Mouse (Mus musculus) liver, adult 2 months (tissue): ENCODE results near the gene Aes. TPM values are rescaled to one million over a fixed set of nuclear protein-coding genes. Genes with fewer than 3 reads are reported as not detected.

ENCODE experiments used
- DNase-seq: peaks from one replicate; pipeline ENCODE4 v3.0.0-alpha.2; 2011; ENCODE audit warnings: low read depth, low spot score; ENCODE audit errors: extremely low read depth
- H3K27ac ChIP-seq: fragments of 200-500 bp; replicated peaks from 2 replicates; pipeline ENCODE4 v1.5.1; 2012; ENCODE audit warnings: low read depth, mild to moderate bottlenecking, control low read depth, inconsistent platforms, low read length; ENCODE audit not compliant: insufficient read depth
- H3K27me3 ChIP-seq: fragments of 200-500 bp; 2 replicates; pipeline ENCODE4 v1.6.1; 2012; ENCODE audit warnings: mild to moderate bottlenecking, moderate library complexity, low read length, inconsistent platforms; ENCODE audit not compliant: control insufficient read depth, insufficient read depth
- H3K36me3 ChIP-seq: fragments of 200-500 bp; 2 replicates; pipeline ENCODE4 v1.6.1; 2012; ENCODE audit warnings: low read length, inconsistent platforms; ENCODE audit not compliant: control insufficient read depth, insufficient read depth
- H3K4me1 ChIP-seq: fragments of 200-500 bp; 2 replicates; pipeline ENCODE4 v1.6.1; 2011; ENCODE audit warnings: low read length; ENCODE audit not compliant: control insufficient read depth, insufficient read depth
- H3K4me3 ChIP-seq: fragments of 200-500 bp; 2 replicates; pipeline ENCODE4 v1.5.1; 2011; ENCODE audit warnings: low read depth, mild to moderate bottlenecking, control low read depth, low read length, moderate library complexity; ENCODE audit not compliant: insufficient read depth
- H3K79me2 ChIP-seq: fragments of 200-500 bp; 2 replicates; pipeline ENCODE4 v1.6.1; 2012; ENCODE audit warnings: inconsistent platforms, mild to moderate bottlenecking, low read length, moderate library complexity; ENCODE audit not compliant: control insufficient read depth, insufficient read depth
- H3K9ac ChIP-seq: fragments of 200-500 bp; 2 replicates; pipeline ENCODE4 v1.6.1; 2012; ENCODE audit warnings: low read depth, mild to moderate bottlenecking, control low read depth, inconsistent platforms, low read length
- CTCF ChIP-seq: fragments of 200-500 bp; IDR thresholded peaks from 2 replicates; pipeline ENCODE4 v1.5.1; 2011; ENCODE audit warnings: low read depth, low read length, control low read depth
- POLR2A ChIP-seq: fragments of 200-500 bp; IDR thresholded peaks from 2 replicates; pipeline ENCODE4 v1.6.1; 2011; ENCODE audit warnings: low read length, control low read depth; ENCODE audit not compliant: insufficient read depth; ENCODE audit errors: extremely low read depth
- WGBS: fragments of 180-500 bp; shearing (Covaris S2); methylation state at CpG from one replicate; pipeline ENCODE4 v1.1.7; 2018; 5-methylcytosine and 5-hydroxymethylcytosine counted together
- polyA plus RNA-seq: library from polyadenylated mRNA; depleted of rRNA; stranded (reverse); fragments of >200 nt; gene quantifications from 2 replicates; pipeline ENCODE4 v1.2.3, GENCODE M21; 2012
- total RNA-seq: library from RNA; depleted of rRNA; stranded (reverse); fragments of >200 nt; gene quantifications from 2 replicates; pipeline ENCODE4 v1.2.3, GENCODE M21; 2014

Aes gene
- total and polyA plus RNA-seq, 2 experiments: 200 to 1,785 TPM

- H3K27me3 ChIP-seq: no peaks in the 10 kb centered on the region
- H3K36me3 ChIP-seq: no peaks in the 10 kb centered on the region
- peak within 1 kb of the TSS; percentile 81 for H3K9ac ChIP-seq
- TF ChIP-seq CTCF: no peak
- no peak for TF ChIP-seq POLR2A
- H3K4me1 ChIP-seq: peaks cover 34% of the 10 kb centered on the region
- peak within 1 kb of the TSS; percentile 72 for H3K4me3 ChIP-seq
- WGBS: 2% methylated on average over 59 of the region's 59 CpGs
- H3K79me2 ChIP-seq: peaks cover 44% of the 10 kb centered on the region
- H3K27ac ChIP-seq: peak within 1 kb of the TSS; percentile 53
- DNase-seq: peak; percentile 88
Measured at GRCm38 (mm10) chr10:81545161-81545747, 14.0 kb upstream of the Aes start, which contains the start of gene Gna11. Gene Gna11 (minus strand): TSS chr10:81545190.

- Histone ChIP-seq H3K9ac (no peak overlapping the region), H3K4me3 (no peak overlapping the region), H3K79me2 (peaks cover 33% of the 10 kb centered on the region), H3K4me1 (peaks cover 30% of the 10 kb centered on the region), H3K36me3 (no peaks in the 10 kb centered on the region), H3K27me3 (no peaks in the 10 kb centered on the region), H3K27ac (no peak overlapping the region)
- WGBS: 42% methylated on average over 5 of the region's 5 CpGs
- TF ChIP-seq CTCF (no peak), POLR2A (no peak)
- DNase-seq: peak; percentile 49
Measured at GRCm38 (mm10) chr10:81546332-81546731, 13.0 kb upstream of the Aes start.

GRCm38 (mm10) chr10:81546788-81547571 is 12.3 kb upstream of the Aes start:
- Histone ChIP-seq H3K27me3 (no peaks in the 10 kb centered on the region), H3K9ac (no peak overlapping the region), H3K4me1 (peaks cover 28% of the 10 kb centered on the region), H3K36me3 (no peaks in the 10 kb centered on the region), H3K79me2 (peaks cover 29% of the 10 kb centered on the region), H3K27ac (no peak overlapping the region), H3K4me3 (no peak overlapping the region)
- TF ChIP-seq CTCF (no peak), POLR2A (no peak)
- 96% methylated on average over 13 of the region's 13 CpGs for WGBS
- no peak for DNase-seq

- no peaks in the 10 kb centered on the region for H3K36me3 ChIP-seq
- no peak for TF ChIP-seq POLR2A
- TF ChIP-seq CTCF: no peak
- H3K79me2 ChIP-seq: peaks cover 9% of the 10 kb centered on the region
- DNase-seq: no peak
- no peaks in the 10 kb centered on the region for H3K27me3 ChIP-seq
- no peak overlapping the region for H3K27ac ChIP-seq
- peaks cover 9% of the 10 kb centered on the region for H3K4me1 ChIP-seq
- no peak overlapping the region for H3K9ac ChIP-seq
- 85% methylated on average over 5 of the region's 5 CpGs for WGBS
- H3K4me3 ChIP-seq: no peak overlapping the region
Measured at GRCm38 (mm10) chr10:81548944-81549343, 10.3 kb upstream of the Aes start.

- no peak overlapping the region for H3K4me3 ChIP-seq
- WGBS: 10% methylated on average over 7 of the region's 7 CpGs
- no peaks in the 10 kb centered on the region for H3K79me2 ChIP-seq
- TF ChIP-seq POLR2A (no peak), CTCF (peak; percentile 93)
- no peak overlapping the region for H3K27ac ChIP-seq
- peaks cover 7% of the 10 kb centered on the region; the same call in 1 of the 2 replicates for H3K4me1 ChIP-seq
- H3K36me3 ChIP-seq: no peaks in the 10 kb centered on the region
- H3K27me3 ChIP-seq: no peaks in the 10 kb centered on the region
- H3K9ac ChIP-seq: no peak overlapping the region
- no peak for DNase-seq
Measured at GRCm38 (mm10) chr10:81550257-81550656, 9.0 kb upstream of the Aes start.

- Histone ChIP-seq H3K36me3 (no peaks in the 10 kb centered on the region), H3K27me3 (no peaks in the 10 kb centered on the region), H3K4me1 (peaks cover 3% of the 10 kb centered on the region; the same call in 1 of the 2 replicates), H3K27ac (no peak overlapping the region), H3K9ac (peak overlapping the region; percentile 2; the same call in 1 of the 2 replicates), H3K79me2 (no peaks in the 10 kb centered on the region), H3K4me3 (no peak overlapping the region)
- TF ChIP-seq POLR2A: no peak
- peak; percentile 84 for TF ChIP-seq CTCF
- WGBS: 1% methylated on average over 12 of the region's 12 CpGs
- DNase-seq: peak; percentile 74
Measured at GRCm38 (mm10) chr10:81551597-81552102, 7.6 kb upstream of the Aes start.
